Mouse (Mus musculus): Measurements from ENCODE around the gene Lhx9. TPM values are rescaled to one million over a fixed set of nuclear protein-coding genes. Genes with fewer than 3 reads are reported as not detected.
"Not testable (repeated sequence)": the region's sequence is repeated elsewhere in the genome, so short reads cannot be mapped to it uniquely, and the experiment has no call there.

The Lhx9 gene
- 32.7 and 35.8 TPM in 2 replicates for polyA plus RNA-seq (2015; fragmentation: Nextera tagmentation; extraction: Ambion mirVana)

DNA sequence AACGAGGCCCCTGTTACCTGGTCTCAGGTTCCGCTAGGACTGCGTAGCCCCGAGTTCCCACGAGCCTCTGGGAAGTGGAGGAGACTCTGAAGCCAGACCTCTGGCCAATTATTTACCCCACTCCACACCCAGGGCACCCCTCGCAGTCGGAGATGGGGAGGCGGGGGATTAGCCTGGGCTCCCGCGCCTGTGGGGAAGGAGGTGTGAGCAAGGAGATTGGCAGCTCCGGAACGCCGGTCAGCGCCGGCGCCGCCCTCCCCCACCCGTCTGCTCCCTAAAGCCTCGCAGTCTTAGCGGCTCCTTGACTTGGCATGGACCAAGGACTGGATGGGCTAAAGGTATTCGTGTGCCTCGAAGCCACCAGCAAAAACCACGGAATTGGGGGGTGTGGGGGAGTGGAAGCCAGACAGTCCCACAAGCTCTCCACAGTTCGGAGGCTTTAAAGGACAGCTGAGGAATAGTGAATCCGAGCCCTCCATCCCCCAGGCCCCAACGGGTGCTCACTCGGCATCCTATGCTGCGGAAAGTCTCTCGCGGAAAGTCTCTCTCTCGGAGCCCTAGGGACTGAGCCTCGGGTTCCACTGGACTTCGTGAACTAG lies at the start of gene Lhx9:
TSS of gene Lhx9 (minus strand) at position 67 of the 599 bp plus-strand sequence.
- Histone ChIP-seq H3K4me1 (peaks cover 30% of the 10 kb centered on the region), H3K9me3 (replicated peaks) (no peaks in the 10 kb centered on the region), H3K27ac (peak within 1 kb of the TSS; percentile 48), H3K4me2 (peak within 1 kb of the TSS; percentile 69), H3K27me3 (peaks cover 73% of the 10 kb centered on the region), H3K36me3 (ENCODE audit: poor library complexity, severe bottlenecking) (no peaks in the 10 kb centered on the region), H3K4me3 (peak within 1 kb of the TSS; percentile 41), H3K9ac (peak within 1 kb of the TSS; percentile 57)
- ATAC-seq: peak; percentile 56
- WGBS: under 1% methylated on average over 33 of the region's 33 CpGs

DNA sequence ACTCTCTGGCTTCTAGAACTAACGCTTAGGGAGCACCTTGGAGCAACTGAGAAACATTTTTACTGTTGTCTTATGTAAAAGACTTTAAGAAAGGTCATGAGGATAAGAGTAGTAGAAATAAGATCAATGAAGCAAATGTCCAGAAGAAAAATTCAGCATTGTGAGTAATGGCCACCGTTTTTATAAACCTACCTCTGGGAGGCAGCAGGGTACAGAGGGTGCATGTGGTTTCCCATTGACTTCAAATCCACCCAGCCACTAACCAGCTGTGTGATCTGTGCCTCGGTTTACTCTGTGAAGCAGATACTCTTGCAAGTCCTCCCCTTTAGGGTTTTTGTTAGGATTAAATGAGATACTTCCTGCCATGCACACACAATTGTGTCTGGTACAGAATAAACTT lies 47.7 kb upstream of the Lhx9 start:
- Histone ChIP-seq H3K4me1 (no peaks in the 10 kb centered on the region), H3K27me3 (no peaks in the 10 kb centered on the region), H3K4me2 (no peak overlapping the region), H3K9me3 (replicated peaks) (no peaks in the 10 kb centered on the region), H3K9ac (no peak overlapping the region), H3K4me3 (no peak overlapping the region), H3K36me3 (ENCODE audit: poor library complexity, severe bottlenecking) (no peaks in the 10 kb centered on the region), H3K27ac (no peak overlapping the region)
- no peak for ATAC-seq
- WGBS: 84% methylated on average over 3 of the region's 3 CpGs

DNA sequence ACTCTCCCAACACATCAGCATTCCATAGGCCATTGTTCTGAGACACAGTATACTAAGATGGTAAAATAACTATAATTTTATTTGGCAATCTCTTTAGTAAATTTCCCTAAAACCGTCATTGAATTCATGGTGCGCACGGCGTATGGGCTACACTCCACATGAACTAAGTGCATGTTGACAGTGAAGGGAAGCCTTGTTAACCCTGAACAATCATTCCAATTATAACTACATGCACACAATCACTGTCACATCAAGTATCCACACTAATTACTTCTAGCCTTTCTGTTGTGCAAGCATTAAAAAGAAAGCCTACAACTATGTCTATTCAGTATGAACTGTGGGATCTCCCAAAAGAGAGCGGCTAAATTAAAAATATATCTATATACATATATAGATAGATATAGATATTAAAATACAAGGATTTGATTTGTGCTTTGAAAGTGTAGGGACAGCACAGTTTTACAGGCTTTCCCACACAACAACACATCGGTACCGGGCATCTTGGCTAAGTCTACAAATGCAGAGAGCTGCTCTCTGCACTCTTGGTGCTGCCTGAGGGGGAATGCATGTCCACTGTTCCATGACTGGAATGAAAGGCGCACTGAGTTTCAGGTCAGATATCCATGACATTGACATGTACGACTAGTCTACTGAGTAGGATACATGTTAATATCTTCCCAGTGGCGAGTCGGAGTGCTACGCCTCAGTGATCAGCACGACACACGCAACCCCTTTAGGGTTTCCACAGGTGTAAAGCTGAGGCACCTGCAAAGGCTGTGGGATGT lies 29.3 kb upstream of the Lhx9 start:
- Histone ChIP-seq H3K4me1 (peaks cover 4% of the 10 kb centered on the region; the same call in 1 of the 2 replicates), H3K36me3 (ENCODE audit: poor library complexity, severe bottlenecking) (no peaks in the 10 kb centered on the region), H3K9ac (no peak overlapping the region), H3K9me3 (replicated peaks) (no peaks in the 10 kb centered on the region; the same call in 1 of the 2 replicates), H3K4me2 (no peak overlapping the region), H3K4me3 (no peak overlapping the region), H3K27ac (no peak overlapping the region), H3K27me3 (no peaks in the 10 kb centered on the region)
- no peak for ATAC-seq
- 83% methylated on average over 14 of the region's 14 CpGs for WGBS

DNA sequence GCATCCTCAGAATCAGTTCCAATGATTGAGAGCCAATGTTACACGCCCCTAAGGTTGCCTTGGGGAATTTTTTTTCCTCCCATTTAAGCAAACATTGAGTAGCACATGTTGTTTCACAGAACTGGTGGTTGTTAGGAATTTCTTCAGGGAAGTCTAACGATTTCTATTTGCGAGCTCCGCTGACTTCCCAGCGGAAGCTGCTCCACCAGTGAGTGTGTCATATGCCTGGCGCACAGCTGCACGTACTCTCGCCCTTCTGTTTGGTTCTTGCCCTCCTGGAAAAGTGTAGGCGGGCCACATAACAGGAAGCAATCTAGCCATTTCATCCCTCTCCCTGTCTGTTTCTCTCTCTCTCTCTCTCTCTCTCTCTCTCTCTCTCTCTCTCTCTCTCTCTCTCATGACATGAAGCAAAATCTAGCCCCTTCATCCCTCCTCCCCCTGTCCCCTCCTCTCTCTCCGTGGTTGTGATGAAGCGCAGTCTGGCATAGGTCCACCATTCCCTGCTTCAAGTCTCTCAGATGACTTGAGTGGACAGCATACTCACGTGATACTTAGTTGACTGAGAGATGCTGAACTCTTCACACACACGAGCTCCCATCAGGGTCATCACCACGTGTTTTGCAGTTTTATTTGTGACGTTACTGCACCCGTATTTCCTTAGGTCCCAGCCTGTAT lies 28.1 kb upstream of the Lhx9 start:
- ATAC-seq: no peak
- Histone ChIP-seq H3K4me1 (peaks cover 4% of the 10 kb centered on the region; the same call in 1 of the 2 replicates), H3K27ac (no peak overlapping the region), H3K9ac (no peak overlapping the region), H3K9me3 (replicated peaks) (no peaks in the 10 kb centered on the region; the same call in 1 of the 2 replicates), H3K36me3 (ENCODE audit: poor library complexity, severe bottlenecking) (no peaks in the 10 kb centered on the region), H3K4me2 (no peak overlapping the region), H3K4me3 (no peak overlapping the region), H3K27me3 (no peaks in the 10 kb centered on the region)
- WGBS: 78% methylated on average over 16 of the region's 16 CpGs

DNA sequence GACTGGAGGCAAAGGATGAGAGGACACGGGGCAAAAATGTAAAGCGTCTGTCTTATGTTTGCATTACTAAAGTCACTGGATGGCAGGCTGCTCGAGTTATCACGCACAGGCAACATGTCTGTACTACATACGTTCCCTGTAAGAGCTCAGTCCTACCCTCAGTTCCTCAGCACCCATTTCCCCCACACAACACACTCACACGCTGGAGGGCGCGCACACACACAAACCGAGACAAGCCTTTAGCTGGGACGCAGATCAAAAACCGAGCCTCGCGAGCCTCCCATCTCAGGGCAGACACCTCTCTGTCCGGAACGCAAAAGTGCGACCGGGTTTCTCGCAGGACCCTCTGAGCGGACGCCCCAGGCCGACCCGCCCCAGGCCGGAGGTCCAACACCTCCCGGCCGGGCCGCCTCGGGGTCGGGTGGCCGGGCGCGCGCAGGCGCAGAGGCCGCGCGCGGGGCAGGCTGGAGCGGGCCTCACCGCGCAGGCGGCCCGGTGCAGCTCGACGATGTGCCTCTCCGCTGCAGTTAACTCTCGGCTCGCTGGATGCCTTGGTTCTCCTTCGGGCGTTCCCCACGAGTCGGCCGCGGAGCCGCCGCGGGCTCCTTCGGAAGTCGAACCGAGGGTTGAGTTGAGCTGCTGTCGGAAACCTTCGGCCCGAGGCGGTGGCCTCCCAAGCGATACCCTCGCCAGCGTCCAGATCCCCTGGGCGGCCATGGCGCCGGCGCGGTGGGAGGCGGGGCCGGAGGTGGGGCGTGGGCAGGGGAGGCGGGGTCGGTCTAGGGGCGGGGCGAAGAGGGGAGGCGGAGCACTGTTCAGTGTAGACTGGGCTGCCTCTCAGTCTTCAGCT lies 7.9 kb upstream of the Lhx9 start, which contains the start of gene 2310009B15Rik:
TSS of gene 2310009B15Rik (minus strand) at position 752 of the 850 bp plus-strand sequence.
- ATAC-seq: peak; percentile 99
- WGBS: under 1% methylated on average over 40 of the region's 79 CpGs
- peak within 1 kb of the TSS; percentile 45 for H3K4me3 ChIP-seq

DNA sequence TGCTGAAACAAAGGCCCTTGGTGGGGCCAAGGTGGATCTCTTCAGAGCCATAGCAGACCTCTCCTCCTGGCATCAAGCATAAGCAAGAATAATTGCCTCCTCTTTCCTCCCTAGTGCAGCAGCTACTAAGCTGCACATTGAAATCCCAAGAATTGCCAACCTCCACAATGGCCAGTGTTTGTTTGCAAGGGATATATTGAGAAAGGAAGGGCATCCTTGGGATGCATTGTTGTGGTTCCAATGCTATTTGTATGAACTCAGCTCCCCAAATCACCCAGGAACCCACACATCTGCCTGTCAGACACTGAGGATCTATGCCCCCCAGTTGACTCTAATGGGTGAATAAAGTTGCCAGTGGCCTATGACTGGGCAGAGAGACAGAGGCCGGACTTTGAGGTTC lies 2.4 kb upstream of the Lhx9 start:
- Histone ChIP-seq H3K9ac (no peak overlapping the region), H3K27ac (no peak overlapping the region), H3K4me2 (no peak overlapping the region), H3K4me1 (peaks cover 29% of the 10 kb centered on the region), H3K9me3 (replicated peaks) (no peaks in the 10 kb centered on the region), H3K36me3 (ENCODE audit: poor library complexity, severe bottlenecking) (no peaks in the 10 kb centered on the region), H3K27me3 (peaks cover 50% of the 10 kb centered on the region), H3K4me3 (no peak overlapping the region)
- ATAC-seq: no peak
- WGBS: 90% methylated on average over 1 of the region's 1 CpGs

More for the DNA sequence above, 7.9 kb upstream of the Lhx9 start, which contains the start of gene 2310009B15Rik:
- H3K9me3 ChIP-seq (replicated peaks); H3K4me1 ChIP-seq; H3K27me3 ChIP-seq; H3K36me3 ChIP-seq (ENCODE audit: poor library complexity, severe bottlenecking): not testable (repeated sequence)
- peak within 1 kb of the TSS; percentile 39 for H3K4me2 ChIP-seq
- H3K9ac ChIP-seq: peak within 1 kb of the TSS; percentile 56; the same call in 1 of the 2 replicates
- peak within 1 kb of the TSS; percentile 77 for H3K27ac ChIP-seq

DNA sequence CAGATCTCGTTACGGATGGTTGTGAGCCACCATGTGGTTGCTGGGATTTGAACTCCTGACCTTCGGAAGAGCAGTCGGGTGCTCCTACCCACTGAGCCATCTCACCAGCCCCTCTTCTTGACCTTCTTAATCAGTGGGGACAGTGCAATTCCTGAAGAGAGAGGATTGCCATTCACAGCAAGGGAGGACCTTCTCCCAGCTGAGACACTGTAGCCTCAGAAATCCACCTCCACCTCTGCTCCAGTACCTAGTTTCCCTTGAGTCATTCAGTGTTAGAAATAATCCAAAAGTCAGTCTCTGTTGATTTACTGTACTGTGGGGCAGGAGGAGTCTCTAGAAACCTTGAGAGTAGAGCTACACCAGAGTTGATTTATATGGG lies 1.8 kb upstream of the Lhx9 start:
- Histone ChIP-seq H3K4me1 (peaks cover 25% of the 10 kb centered on the region), H3K27me3 (peaks cover 57% of the 10 kb centered on the region), H3K9me3 (replicated peaks) (no peaks in the 10 kb centered on the region), H3K9ac (no peak overlapping the region), H3K4me2 (no peak overlapping the region), H3K27ac (no peak overlapping the region), H3K36me3 (ENCODE audit: poor library complexity, severe bottlenecking) (no peaks in the 10 kb centered on the region), H3K4me3 (no peak overlapping the region)
- no peak for ATAC-seq
- 62% methylated on average over 4 of the region's 4 CpGs for WGBS

DNA sequence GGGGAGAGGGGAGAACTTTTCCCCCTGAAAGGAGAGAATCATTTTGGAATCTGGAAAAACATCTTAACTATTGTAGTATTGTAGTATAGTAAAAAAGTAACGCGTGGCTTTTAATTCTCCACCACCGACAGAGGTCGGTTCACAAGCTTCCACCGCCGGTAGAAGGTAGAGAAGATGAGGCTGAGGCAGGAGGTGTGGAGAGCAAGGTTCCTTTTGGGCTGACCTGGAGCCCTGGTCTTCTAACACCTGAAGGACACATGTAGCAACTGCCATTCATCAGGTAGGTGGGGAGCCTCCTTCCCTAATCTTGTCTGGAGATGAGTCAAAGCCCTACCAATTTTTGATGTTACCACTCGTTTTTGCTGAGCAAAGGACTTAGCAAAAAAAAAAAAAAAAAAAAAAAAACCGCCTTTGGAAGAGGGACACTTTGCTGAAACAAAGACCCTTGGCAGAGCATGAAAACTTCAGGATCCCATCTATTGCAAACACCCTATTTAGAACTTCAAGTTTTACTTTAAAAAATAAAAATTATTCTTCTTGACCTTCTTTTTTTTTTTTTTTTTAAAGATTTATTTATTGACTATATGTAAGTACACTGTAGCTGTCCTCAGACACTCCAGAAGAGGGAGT lies 1.3 kb upstream of the Lhx9 start:
- H3K27ac ChIP-seq: no peak overlapping the region
- peaks cover 62% of the 10 kb centered on the region for H3K27me3 ChIP-seq
- no peaks in the 10 kb centered on the region for H3K36me3 ChIP-seq (ENCODE audit: poor library complexity, severe bottlenecking)
- H3K4me2 ChIP-seq: peak overlapping the region; percentile 69; the same call in 1 of the 2 replicates
- no peaks in the 10 kb centered on the region for H3K9me3 ChIP-seq (replicated peaks)
- H3K9ac ChIP-seq: no peak overlapping the region
- ATAC-seq: no peak
- no peak overlapping the region for H3K4me3 ChIP-seq
- WGBS: 6% methylated on average over 8 of the region's 8 CpGs
- peaks cover 22% of the 10 kb centered on the region for H3K4me1 ChIP-seq

DNA sequence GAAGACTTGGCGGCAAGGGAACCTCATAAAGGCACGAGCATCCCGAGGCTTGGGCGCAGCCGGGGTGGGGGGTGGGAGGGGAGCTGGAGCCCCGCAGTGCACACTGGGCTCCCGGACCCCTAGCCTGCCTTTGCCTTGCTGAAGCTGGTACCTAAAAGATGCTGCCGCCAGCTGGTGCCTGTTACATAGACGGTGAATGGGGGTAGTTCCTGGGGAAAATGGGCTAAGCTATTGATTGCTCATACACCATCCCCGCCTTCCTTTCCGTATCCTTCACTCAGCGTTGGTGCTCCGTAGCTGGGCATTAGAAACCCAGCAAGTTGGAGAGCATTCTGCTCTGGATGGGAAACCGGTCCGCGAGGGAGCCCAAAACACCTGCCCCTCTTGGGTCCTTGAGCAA lies 351 bp downstream of the Lhx9 start:
- Histone ChIP-seq H3K4me3 (peak overlapping the region; percentile 41), H3K36me3 (ENCODE audit: poor library complexity, severe bottlenecking) (no peaks in the 10 kb centered on the region), H3K9me3 (replicated peaks) (no peaks in the 10 kb centered on the region), H3K4me2 (peak overlapping the region; percentile 69), H3K27ac (peak overlapping the region; percentile 48), H3K27me3 (peaks cover 73% of the 10 kb centered on the region), H3K9ac (peak overlapping the region; percentile 44), H3K4me1 (peaks cover 36% of the 10 kb centered on the region)
- WGBS: 0% methylated on average over 16 of the region's 16 CpGs
- peak; percentile 37 for ATAC-seq

DNA sequence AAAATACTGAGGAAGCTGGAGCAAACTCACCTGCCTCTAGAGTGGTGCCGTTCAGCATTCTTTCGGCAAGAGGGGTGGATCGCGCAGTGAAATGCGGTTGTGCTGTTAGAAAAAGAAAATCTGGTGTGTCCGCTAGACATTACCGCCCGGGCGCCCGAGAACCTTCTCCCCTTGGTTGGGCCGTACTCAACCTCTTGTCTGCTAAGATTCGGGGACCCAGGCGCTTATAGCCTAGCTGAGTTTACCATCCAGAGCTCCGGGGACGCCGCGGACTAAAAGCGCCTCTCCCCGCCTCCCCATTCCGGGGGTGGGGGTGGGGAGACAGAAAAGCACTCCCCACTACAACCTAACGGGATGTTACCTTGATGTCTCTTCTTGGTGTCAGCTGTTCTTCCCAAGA lies 1.2 kb downstream of the Lhx9 start:
- no peak overlapping the region; the same call in 1 of the 2 replicates for H3K27ac ChIP-seq
- WGBS: under 1% methylated on average over 21 of the region's 21 CpGs
- peaks cover 81% of the 10 kb centered on the region for H3K27me3 ChIP-seq

DNA sequence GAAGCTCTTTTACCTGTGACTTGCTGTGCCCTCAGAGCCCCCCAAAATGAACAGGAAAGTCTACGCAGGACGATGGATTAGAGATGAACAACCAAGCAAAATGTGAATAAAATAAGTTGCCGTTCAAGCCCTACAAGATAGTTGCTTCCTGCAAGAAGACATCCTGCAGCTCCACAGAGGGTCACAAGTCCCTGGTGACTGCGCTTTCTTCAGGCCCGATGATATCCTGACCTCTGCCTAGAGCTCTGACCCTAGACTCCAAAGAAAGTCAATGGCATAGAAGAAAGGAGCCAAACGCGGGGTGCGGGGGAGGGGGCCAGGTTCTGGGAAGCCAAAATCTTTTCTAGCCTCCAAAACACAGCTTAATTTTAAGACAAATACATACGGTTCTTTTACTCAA lies 1.8 kb downstream of the Lhx9 start:
- H3K27ac ChIP-seq: peak overlapping the region; percentile 51; the same call in 1 of the 2 replicates
- no peak for ATAC-seq
- no peaks in the 10 kb centered on the region for H3K9me3 ChIP-seq (replicated peaks)
- no peaks in the 10 kb centered on the region for H3K36me3 ChIP-seq (ENCODE audit: poor library complexity, severe bottlenecking)
- peaks cover 50% of the 10 kb centered on the region for H3K4me1 ChIP-seq
- peak overlapping the region; percentile 54 for H3K4me2 ChIP-seq
- peak overlapping the region; percentile 39 for H3K4me3 ChIP-seq
- peaks cover 80% of the 10 kb centered on the region for H3K27me3 ChIP-seq
- 7% methylated on average over 9 of the region's 9 CpGs for WGBS
- peak overlapping the region; percentile 51 for H3K9ac ChIP-seq

More for the DNA sequence above, 1.2 kb downstream of the Lhx9 start:
- Histone ChIP-seq H3K4me1 (peaks cover 45% of the 10 kb centered on the region), H3K4me2 (peak overlapping the region; percentile 54), H3K36me3 (ENCODE audit: poor library complexity, severe bottlenecking) (no peaks in the 10 kb centered on the region), H3K9ac (peak overlapping the region; percentile 57), H3K4me3 (peak overlapping the region; percentile 39), H3K9me3 (replicated peaks) (no peaks in the 10 kb centered on the region)
- ATAC-seq: no peak

Data from forebrain, embryonic 13.5 days (tissue).